Mouse (Mus musculus) CH12.LX (cell line): Measurements from ENCODE around the gene Ly6g6c. TPM values are rescaled to one million over a fixed set of nuclear protein-coding genes. Genes with fewer than 3 reads are reported as not detected.

ENCODE experiments used
- DNase-seq: peaks from one replicate; pipeline ENCODE4 v3.0.0-alpha.2; 2013; ENCODE audit errors: extremely low read depth
- H3K27ac ChIP-seq: 2 replicates; pipeline ENCODE4 v1.5.1; 2012; ENCODE audit warnings: low read depth, mild to moderate bottlenecking, control low read depth, moderate library complexity; ENCODE audit not compliant: insufficient read depth
- H3K27me3 ChIP-seq: replicated peaks from 2 replicates; pipeline ENCODE3; 2012; ENCODE audit warnings: inconsistent platforms
- H3K36me3 ChIP-seq, 2 experiments: replicated peaks in 1 of 2; 2 replicates each; pipeline versions ENCODE3 to v1.6.1; 2012; ENCODE audit warnings: inconsistent platforms in 1 of 2, low read length in 1 of 2, mild to moderate bottlenecking in 1 of 2, mixed read lengths in 1 of 2, moderate library complexity in 1 of 2; ENCODE audit not compliant: control insufficient read depth in 1 of 2, insufficient read depth in 1 of 2
- H3K4me1 ChIP-seq, 2 experiments: 2 replicates each; pipeline ENCODE4 v1.6.1; 2012; ENCODE audit warnings: inconsistent platforms in 1 of 2, moderate library complexity in 1 of 2; ENCODE audit not compliant: insufficient read depth in 2 of 2, control insufficient read depth in 1 of 2
- H3K4me2 ChIP-seq: 2 replicates; pipeline ENCODE4 v1.6.1; 2012; ENCODE audit warnings: low read depth, mild to moderate bottlenecking, control low read depth; ENCODE audit not compliant: poor library complexity, insufficient read depth, severe bottlenecking
- H3K4me3 ChIP-seq, 3 experiments: fragments of 150-350 bp in 1 of 3; sonication (generic) in 1 of 3; replicated peaks in 1 of 3; 2 replicates each; pipeline versions ENCODE3 to v1.5.1; 2011 to 2012; ENCODE audit warnings: low read depth in 2 of 3, low read length in 2 of 3, mild to moderate bottlenecking in 2 of 3, moderate library complexity in 2 of 3, control low read depth in 1 of 3, improper control_type of control experiment in 1 of 3, inconsistent platforms in 1 of 3, mixed read lengths in 1 of 3; ENCODE audit not compliant: poor library complexity in 1 of 3
- H3K79me2 ChIP-seq: replicated peaks from 2 replicates; pipeline ENCODE4 v1.6.1; 2012; ENCODE audit warnings: mild to moderate bottlenecking, moderate library complexity; ENCODE audit not compliant: control insufficient read depth, poor library complexity, insufficient read depth, severe bottlenecking; ENCODE audit errors: extremely low read depth
- H3K9ac ChIP-seq: 2 replicates; pipeline ENCODE4 v1.6.1; 2012; ENCODE audit warnings: low read depth, mild to moderate bottlenecking, control low read depth, moderate library complexity; ENCODE audit not compliant: insufficient read depth
- H3K9me3 ChIP-seq: replicated peaks from 2 replicates; pipeline ENCODE3; 2012; ENCODE audit warnings: low read length, inconsistent platforms, mixed read lengths
- BHLHE40 ChIP-seq: IDR thresholded peaks from 2 replicates; pipeline ENCODE4 v1.6.1; 2011; ENCODE audit warnings: mild to moderate bottlenecking, low read depth, low read length, improper control_type of control experiment
- CHD1 ChIP-seq: IDR thresholded peaks from 2 replicates; pipeline ENCODE4 v1.6.1; 2012; ENCODE audit warnings: low read depth, low read length, improper control_type of control experiment, inconsistent platforms
- CHD2 ChIP-seq: IDR thresholded peaks from 2 replicates; pipeline ENCODE4 v1.6.1; 2011; ENCODE audit warnings: low read length, improper control_type of control experiment
- CTCF ChIP-seq, 2 experiments: IDR thresholded peaks in 1 of 2; conservative IDR thresholded peaks in 1 of 2; 2 replicates each; pipeline ENCODE4 v1.5.1; 2011 to 2012; ENCODE audit warnings: low read depth in 2 of 2, low read length in 2 of 2, improper control_type of control experiment in 1 of 2, inconsistent platforms in 1 of 2, mild to moderate bottlenecking in 1 of 2, moderate library complexity in 1 of 2
- ELF1 ChIP-seq: IDR thresholded peaks from 2 replicates; pipeline ENCODE4 v1.6.1; 2014; ENCODE audit warnings: low read depth, mild to moderate bottlenecking, inconsistent platforms, low read length, improper control_type of control experiment
- GABPA ChIP-seq: IDR thresholded peaks from 2 replicates; pipeline ENCODE4 v1.6.1; 2012; ENCODE audit warnings: low read depth, low read length, improper control_type of control experiment, inconsistent platforms; ENCODE audit not compliant: insufficient replicate concordance
- HCFC1 ChIP-seq: IDR thresholded peaks from 2 replicates; pipeline ENCODE4 v1.6.1; 2012; ENCODE audit warnings: low read depth, mild to moderate bottlenecking, inconsistent platforms, low read length, improper control_type of control experiment
- IRF4 ChIP-seq: IDR thresholded peaks from 2 replicates; pipeline ENCODE4 v1.6.1; 2014; ENCODE audit warnings: low read depth, mild to moderate bottlenecking, inconsistent platforms, low read length, improper control_type of control experiment
- JUN ChIP-seq: IDR thresholded peaks from 2 replicates; pipeline ENCODE4 v1.6.1; 2011; ENCODE audit warnings: low read depth, mild to moderate bottlenecking, low read length, improper control_type of control experiment, moderate library complexity; ENCODE audit not compliant: insufficient read depth
- KAT2A ChIP-seq: IDR thresholded peaks from 2 replicates; pipeline ENCODE4 v1.6.1; 2012; ENCODE audit warnings: low read length, improper control_type of control experiment, inconsistent platforms; ENCODE audit not compliant: insufficient replicate concordance
- MAX ChIP-seq: IDR thresholded peaks from 2 replicates; pipeline ENCODE4 v1.6.1; 2011; ENCODE audit warnings: low read length, improper control_type of control experiment
- NELFE ChIP-seq: IDR thresholded peaks from 2 replicates; pipeline ENCODE4 v1.6.1; 2011; ENCODE audit warnings: low read depth, low read length, improper control_type of control experiment
- NRF1 ChIP-seq: IDR thresholded peaks from 2 replicates; pipeline ENCODE4 v1.6.1; 2014; ENCODE audit warnings: low read depth, mild to moderate bottlenecking, inconsistent platforms, low read length, improper control_type of control experiment, moderate library complexity
- POLR2A ChIP-seq: IDR thresholded peaks from 2 replicates; pipeline ENCODE4 v1.6.1; 2011; ENCODE audit warnings: low read depth, mild to moderate bottlenecking, improper control_type of control experiment, low read length
- RAD21 ChIP-seq: IDR thresholded peaks from 2 replicates; pipeline ENCODE4 v1.6.1; 2011; ENCODE audit warnings: low read depth, mild to moderate bottlenecking, low read length, improper control_type of control experiment, moderate library complexity
- RCOR1 ChIP-seq: conservative IDR thresholded peaks from 2 replicates; pipeline ENCODE4 v1.6.1; 2012; ENCODE audit warnings: low read depth, mild to moderate bottlenecking, inconsistent platforms, low read length, improper control_type of control experiment
- SIN3A ChIP-seq: IDR thresholded peaks from 2 replicates; pipeline ENCODE4 v1.6.1; 2012; ENCODE audit warnings: low read length, improper control_type of control experiment, inconsistent platforms
- TBP ChIP-seq: conservative IDR thresholded peaks from 2 replicates; pipeline ENCODE4 v1.6.1; 2011; ENCODE audit warnings: low read depth, low read length, improper control_type of control experiment
- UBTF ChIP-seq: IDR thresholded peaks from 2 replicates; pipeline ENCODE4 v1.6.1; 2012; ENCODE audit warnings: low read depth, mild to moderate bottlenecking, inconsistent platforms, low read length, improper control_type of control experiment, moderate library complexity
- USF1 ChIP-seq: IDR thresholded peaks from 2 replicates; pipeline ENCODE4 v1.6.1; 2014; ENCODE audit warnings: low read depth, mild to moderate bottlenecking, inconsistent platforms, low read length, improper control_type of control experiment
- USF2 ChIP-seq: conservative IDR thresholded peaks from 2 replicates; pipeline ENCODE4 v1.6.1; 2011; ENCODE audit warnings: low read depth, low read length, improper control_type of control experiment
- ZC3H11A ChIP-seq: IDR thresholded peaks from 2 replicates; pipeline ENCODE4 v1.6.1; 2012; ENCODE audit warnings: low read depth, mild to moderate bottlenecking, inconsistent platforms, low read length, improper control_type of control experiment
- ZKSCAN1 ChIP-seq: IDR thresholded peaks from 2 replicates; pipeline ENCODE4 v1.6.1; 2012; ENCODE audit warnings: low read depth, inconsistent platforms, low read length, improper control_type of control experiment, borderline replicate concordance
- ZMIZ1 ChIP-seq: IDR thresholded peaks from 2 replicates; pipeline ENCODE4 v1.6.1; 2012; ENCODE audit warnings: low read depth, mild to moderate bottlenecking, inconsistent platforms, low read length, improper control_type of control experiment
- dilution Hi-C: fragments of 300-500 bp; cut with MboI; formaldehyde crosslinking; loops from 2 replicates; pipeline ENCODE4 v1.14.3; 2020; ENCODE audit warnings: low sequenced_read_pairs; ENCODE audit not compliant: extremely low pct_unique_long_range_greater_than_20kb, extremely low pct_ligation_motif_present
- in situ Hi-C: fragments of 300-500 bp; cut with MboI; formaldehyde crosslinking; loops from 3 replicates; pipeline ENCODE4 v1.14.3; 2019; ENCODE audit warnings: low sequenced_read_pairs, low pct_ligation_motif_present, low pct_unique_long_range_greater_than_20kb, mixed read lengths
- polyA plus RNA-seq: library from polyadenylated mRNA; unstranded; fragments of >175 nt; gene quantifications from 2 replicates; pipeline ENCODE4 v1.2.1, GENCODE M21; 2012; ENCODE audit warnings: low read depth; ENCODE audit not compliant: insufficient read length
- total RNA-seq, 2 experiments: library from RNA; depleted of rRNA; stranded (reverse); fragments of 300-350 nt in 1 of 2; fragments of >200 nt in 1 of 2; gene quantifications; 2 replicates each; pipeline ENCODE4 v1.2.3; 2012 to 2014

The Ly6g6c gene
- total and polyA plus RNA-seq, 3 experiments, result 0.30 TPM; not detected in 2

DNA sequence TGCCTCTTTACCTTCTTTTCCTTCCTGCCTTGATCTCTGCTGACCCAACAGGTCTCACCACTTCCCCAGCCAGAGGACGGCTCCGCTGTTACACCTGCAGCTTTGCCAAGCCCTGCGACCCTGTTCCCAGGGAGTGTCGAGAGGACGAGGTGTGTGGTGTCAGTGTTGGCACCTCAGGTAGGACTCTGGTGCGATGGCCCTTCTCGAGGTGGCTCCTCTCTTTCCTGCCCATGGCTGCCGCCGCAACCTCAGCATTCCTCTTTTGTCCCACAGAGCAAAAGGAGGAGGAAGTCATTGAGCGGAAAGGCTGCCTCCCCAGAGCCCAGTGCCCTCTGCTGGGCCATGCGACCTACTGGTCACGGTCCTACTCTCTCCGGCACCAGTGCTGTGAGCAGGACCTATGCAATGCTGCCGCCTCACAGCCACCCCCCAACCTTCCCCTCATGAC lies 12.6 kb downstream of the Ly6g6c start, which contains the start of gene Ly6g6d:
Gene Ly6g6d (minus strand): TSS at position 280 of the 448 bp plus-strand sequence.
- in situ Hi-C loops, result no loop called here
- no peak for DNase-seq
- no peaks in the 10 kb centered on the region for H3K79me2 ChIP-seq
- H3K4me3 ChIP-seq, result no peak within 1 kb of the TSS
- dilution Hi-C loops, result no loop called here
- peaks cover 14 to 22% of the 10 kb centered on the region in 2 experiments for H3K4me1 ChIP-seq
- H3K4me2 ChIP-seq, result no peak within 1 kb of the TSS
- H3K36me3 ChIP-seq, result no peaks in the 10 kb centered on the region
- H3K9ac ChIP-seq, result no peak within 1 kb of the TSS
- no peaks in the 10 kb centered on the region for H3K9me3 ChIP-seq
- TF ChIP-seq CHD1, result no peak
- TF ChIP-seq USF2, result no peak
- TF ChIP-seq JUN, result no peak
- no peak for TF ChIP-seq BHLHE40
- TF ChIP-seq KAT2A, result no peak
- TF ChIP-seq CTCF (conservative IDR thresholded peaks at IDR 0.05 in 1 of 2, IDR thresholded peaks at IDR 0.05 in 1 of 2; ENCODE audit: low read depth in 2 of 2, low read length in 2 of 2), result no peak
- no peak for TF ChIP-seq SIN3A
- no peak for TF ChIP-seq CHD2
- no peak for TF ChIP-seq POLR2A
- no peak for TF ChIP-seq NELFE
- TF ChIP-seq GABPA, result no peak
- TF ChIP-seq RCOR1, result no peak
- no peak for TF ChIP-seq IRF4
- TF ChIP-seq ELF1, result no peak
- H3K27ac ChIP-seq, result no peak within 1 kb of the TSS
- H3K27me3 ChIP-seq, result no peaks in the 10 kb centered on the region

DNA sequence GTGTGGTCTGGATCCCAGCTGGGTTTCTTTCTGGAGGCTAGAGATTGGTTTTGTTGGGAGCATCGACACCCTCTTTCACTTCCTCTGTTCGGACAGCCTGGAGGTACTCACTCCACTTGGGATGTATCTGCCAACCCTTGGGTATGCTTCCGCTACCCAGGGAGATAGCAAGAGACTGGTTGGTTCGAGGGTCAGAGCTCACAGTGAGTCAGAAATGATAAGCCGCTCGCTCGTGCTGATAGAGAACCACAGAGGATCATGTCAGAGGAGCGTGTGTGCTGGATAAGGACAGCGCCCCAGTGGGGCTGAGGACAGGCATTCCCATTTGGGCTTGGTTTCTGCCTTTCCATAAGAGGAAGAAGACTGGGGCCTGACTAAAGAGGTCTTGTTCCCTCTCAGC lies 14.6 kb downstream of the Ly6g6c start:
- Histone ChIP-seq H3K27me3 (no peaks in the 10 kb centered on the region), H3K4me2 (no peak overlapping the region), H3K9me3 (no peaks in the 10 kb centered on the region), H3K4me1 (peaks cover 17 to 22% of the 10 kb centered on the region in 2 experiments), H3K4me3 (no peak overlapping the region), H3K9ac (no peak overlapping the region), H3K27ac (no peak overlapping the region), H3K36me3 (no peaks in the 10 kb centered on the region), H3K79me2 (no peaks in the 10 kb centered on the region)
- in situ Hi-C loops (no loop called here), dilution Hi-C loops (no loop called here)
- TF ChIP-seq CHD1, result no peak
- TF ChIP-seq MAX, result no peak
- TF ChIP-seq POLR2A, result no peak
- no peak for TF ChIP-seq NRF1
- no peak for TF ChIP-seq UBTF
- no peak for TF ChIP-seq ELF1
- TF ChIP-seq HCFC1, result no peak
- no peak for TF ChIP-seq ZC3H11A
- TF ChIP-seq ZMIZ1, result no peak
- TF ChIP-seq USF1, result no peak
- TF ChIP-seq IRF4, result no peak
- TF ChIP-seq RCOR1, result no peak
- TF ChIP-seq ZKSCAN1, result no peak
- TF ChIP-seq TBP, result no peak
- TF ChIP-seq RAD21, result no peak
- TF ChIP-seq SIN3A, result no peak
- DNase-seq, result no peak
